Mouse (Mus musculus): ENCODE measurements around the gene Gm21256.
"Not testable (repeated sequence)": the region's sequence is repeated elsewhere in the genome, so short reads cannot be mapped to it uniquely, and the experiment has no call there.

Gene Gm21256

GRCm38 (mm10) chrY:47450660-47451059 is at the start of gene Gm21256:
TSS of gene Gm21256 (plus strand) at chrY:47450960.
- not testable (repeated sequence) for DNase-seq (ENCODE audit: low read depth, low spot score)
